Mouse (Mus musculus): ENCODE measurements around the gene Il17rd. TPM values are rescaled to one million over a fixed set of nuclear protein-coding genes. Genes with fewer than 3 reads are reported as not detected.

Il17rd gene
- polyA plus RNA-seq, 1 experiment from 2014 or later: 5.7 TPM

GRCm38 (mm10) chr14:27138891-27139290, 100.2 kb downstream of the Il17rd start:
- no peak overlapping the region for H3K9ac ChIP-seq (ENCODE audit: low read depth, low read length)
- no peaks in the 10 kb centered on the region for H3K9me3 ChIP-seq (ENCODE audit: control insufficient read depth, low read length)
- 87% methylated on average over 9 of the region's 9 CpGs for WGBS
- ATAC-seq (ENCODE audit: low FRiP score) (no peak), DNase-seq (ENCODE audit: low spot score) (no peak)
- no peaks in the 10 kb centered on the region for H3K27me3 ChIP-seq (ENCODE audit: control insufficient read depth, insufficient read depth, low read length)
- H3K4me2 ChIP-seq (replicated peaks; ENCODE audit: low read depth, low read length): no peak overlapping the region
- H3K4me1 ChIP-seq (replicated peaks; ENCODE audit: control insufficient read depth, insufficient read depth, low read length): no peaks in the 10 kb centered on the region
- H3K4me3 ChIP-seq (ENCODE audit: low read depth, low read length): no peak overlapping the region
- H3K27ac ChIP-seq (ENCODE audit: low read depth, low read length): no peak overlapping the region
- no peaks in the 10 kb centered on the region for H3K36me3 ChIP-seq (ENCODE audit: control insufficient read depth, insufficient read depth, low read length)

DNA sequence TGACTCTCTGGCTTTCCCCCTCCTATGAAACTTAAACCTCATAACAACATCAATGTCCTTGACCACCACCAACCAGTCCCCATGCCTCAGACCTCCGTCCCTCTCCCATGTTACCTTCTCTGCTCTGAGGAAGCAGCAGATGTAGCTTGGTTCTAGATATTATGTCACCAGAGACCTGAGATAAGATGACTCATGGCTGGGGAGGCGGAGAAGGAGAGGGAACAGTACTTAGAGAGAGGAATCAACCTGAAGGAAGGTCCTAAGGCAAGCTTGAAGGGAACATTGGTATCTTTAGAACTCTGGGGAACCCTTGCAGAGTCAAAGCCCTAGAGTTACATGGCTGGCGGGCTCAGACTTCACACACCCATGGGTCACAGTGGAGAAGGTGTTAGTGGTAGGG, 101.2 kb downstream of the Il17rd start:
- 87% methylated on average over 3 of the region's 3 CpGs for WGBS
- no peak overlapping the region for H3K4me3 ChIP-seq (ENCODE audit: low read depth, low read length)
- H3K4me1 ChIP-seq (replicated peaks; ENCODE audit: control insufficient read depth, insufficient read depth, low read length): no peaks in the 10 kb centered on the region
- no peaks in the 10 kb centered on the region for H3K27me3 ChIP-seq (ENCODE audit: control insufficient read depth, insufficient read depth, low read length)
- no peak for DNase-seq (ENCODE audit: low spot score)
- no peak overlapping the region for H3K27ac ChIP-seq (ENCODE audit: low read depth, low read length)
- no peaks in the 10 kb centered on the region for H3K9me3 ChIP-seq (ENCODE audit: control insufficient read depth, low read length)
- no peak overlapping the region for H3K9ac ChIP-seq (ENCODE audit: low read depth, low read length)
- no peaks in the 10 kb centered on the region for H3K36me3 ChIP-seq (ENCODE audit: control insufficient read depth, insufficient read depth, low read length)
- no peak overlapping the region for H3K4me2 ChIP-seq (replicated peaks; ENCODE audit: low read depth, low read length)
- ATAC-seq (ENCODE audit: low FRiP score): no peak

GRCm38 (mm10) chr14:27141486-27141885, 102.7 kb downstream of the Il17rd start:
- H3K27me3 ChIP-seq (ENCODE audit: control insufficient read depth, insufficient read depth, low read length): no peaks in the 10 kb centered on the region
- no peaks in the 10 kb centered on the region for H3K4me1 ChIP-seq (replicated peaks; ENCODE audit: control insufficient read depth, insufficient read depth, low read length)
- H3K9me3 ChIP-seq (ENCODE audit: control insufficient read depth, low read length): no peaks in the 10 kb centered on the region
- no peak overlapping the region for H3K9ac ChIP-seq (ENCODE audit: low read depth, low read length)
- no peak overlapping the region for H3K4me2 ChIP-seq (replicated peaks; ENCODE audit: low read depth, low read length)
- DNase-seq (ENCODE audit: low spot score): no peak
- H3K4me3 ChIP-seq (ENCODE audit: low read depth, low read length): no peak overlapping the region
- 22% methylated on average over 3 of the region's 3 CpGs for WGBS
- no peak for ATAC-seq (ENCODE audit: low FRiP score)
- H3K27ac ChIP-seq (ENCODE audit: low read depth, low read length): no peak overlapping the region
- H3K36me3 ChIP-seq (ENCODE audit: control insufficient read depth, insufficient read depth, low read length): no peaks in the 10 kb centered on the region

GRCm38 (mm10) chr14:27142680-27143079, 103.9 kb downstream of the Il17rd start:
- ATAC-seq (ENCODE audit: low FRiP score) (no peak), DNase-seq (ENCODE audit: low spot score) (no peak)
- no peak overlapping the region for H3K4me3 ChIP-seq (ENCODE audit: low read depth, low read length)
- H3K36me3 ChIP-seq (ENCODE audit: control insufficient read depth, insufficient read depth, low read length): no peaks in the 10 kb centered on the region
- H3K9me3 ChIP-seq (ENCODE audit: control insufficient read depth, low read length): no peaks in the 10 kb centered on the region
- H3K9ac ChIP-seq (ENCODE audit: low read depth, low read length): no peak overlapping the region
- WGBS: 94% methylated on average over 5 of the region's 5 CpGs
- no peak overlapping the region for H3K4me2 ChIP-seq (replicated peaks; ENCODE audit: low read depth, low read length)
- H3K27me3 ChIP-seq (ENCODE audit: control insufficient read depth, insufficient read depth, low read length): no peaks in the 10 kb centered on the region
- no peak overlapping the region for H3K27ac ChIP-seq (ENCODE audit: low read depth, low read length)
- no peaks in the 10 kb centered on the region for H3K4me1 ChIP-seq (replicated peaks; ENCODE audit: control insufficient read depth, insufficient read depth, low read length)

- Histone ChIP-seq H3K4me2 (replicated peaks; ENCODE audit: low read depth, low read length) (no peak overlapping the region), H3K4me3 (ENCODE audit: low read depth, low read length) (no peak overlapping the region), H3K4me1 (replicated peaks; ENCODE audit: control insufficient read depth, insufficient read depth, low read length) (no peaks in the 10 kb centered on the region), H3K9me3 (ENCODE audit: control insufficient read depth, low read length) (no peaks in the 10 kb centered on the region), H3K36me3 (ENCODE audit: control insufficient read depth, insufficient read depth, low read length) (no peaks in the 10 kb centered on the region), H3K27ac (ENCODE audit: low read depth, low read length) (no peak overlapping the region), H3K27me3 (ENCODE audit: control insufficient read depth, insufficient read depth, low read length) (no peaks in the 10 kb centered on the region), H3K9ac (ENCODE audit: low read depth, low read length) (no peak overlapping the region)
- ATAC-seq (ENCODE audit: low FRiP score) (no peak), DNase-seq (ENCODE audit: low spot score) (no peak)
- 64% methylated on average over 8 of the region's 8 CpGs for WGBS
Observed at GRCm38 (mm10) chr14:27145171-27146045, 106.7 kb downstream of the Il17rd start.

- no peak overlapping the region for H3K4me3 ChIP-seq (ENCODE audit: low read depth, low read length)
- ATAC-seq (ENCODE audit: low FRiP score) (no peak), DNase-seq (ENCODE audit: low spot score) (no peak)
- no peaks in the 10 kb centered on the region for H3K9me3 ChIP-seq (ENCODE audit: control insufficient read depth, low read length)
- no peak overlapping the region for H3K9ac ChIP-seq (ENCODE audit: low read depth, low read length)
- no peak overlapping the region for H3K4me2 ChIP-seq (replicated peaks; ENCODE audit: low read depth, low read length)
- 85% methylated on average over 7 of the region's 7 CpGs for WGBS
- no peak overlapping the region for H3K27ac ChIP-seq (ENCODE audit: low read depth, low read length)
- no peaks in the 10 kb centered on the region for H3K4me1 ChIP-seq (replicated peaks; ENCODE audit: control insufficient read depth, insufficient read depth, low read length)
- H3K27me3 ChIP-seq (ENCODE audit: control insufficient read depth, insufficient read depth, low read length): no peaks in the 10 kb centered on the region
- no peaks in the 10 kb centered on the region for H3K36me3 ChIP-seq (ENCODE audit: control insufficient read depth, insufficient read depth, low read length)
Observed at GRCm38 (mm10) chr14:27147726-27148125, 109.0 kb downstream of the Il17rd start.

DNA sequence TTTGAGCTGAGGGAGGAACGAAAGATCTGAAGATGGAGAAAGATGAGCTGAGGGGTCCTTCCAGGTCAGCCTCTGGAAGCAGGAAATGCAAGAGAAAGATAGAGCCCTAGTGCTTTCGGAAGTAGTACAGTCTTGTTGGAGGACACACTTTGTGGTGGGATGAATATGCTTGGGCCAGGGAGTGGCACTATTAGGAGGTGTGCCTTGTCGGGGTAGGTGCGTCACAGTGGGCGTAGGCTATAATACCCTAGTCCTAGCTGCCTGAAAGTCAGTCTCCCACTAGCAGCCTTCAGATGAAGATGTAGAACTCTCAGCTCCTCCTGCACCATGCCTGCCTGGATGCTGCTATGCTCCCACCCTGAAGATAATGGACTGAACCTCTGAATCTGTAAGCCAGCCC, 110.7 kb downstream of the Il17rd start:
- no peaks in the 10 kb centered on the region for H3K27me3 ChIP-seq (ENCODE audit: control insufficient read depth, insufficient read depth, low read length)
- no peak overlapping the region for H3K4me2 ChIP-seq (replicated peaks; ENCODE audit: low read depth, low read length)
- H3K4me3 ChIP-seq (ENCODE audit: low read depth, low read length): no peak overlapping the region
- no peak overlapping the region for H3K9ac ChIP-seq (ENCODE audit: low read depth, low read length)
- H3K4me1 ChIP-seq (replicated peaks; ENCODE audit: control insufficient read depth, insufficient read depth, low read length): no peaks in the 10 kb centered on the region
- 92% methylated on average over 5 of the region's 5 CpGs for WGBS
- H3K27ac ChIP-seq (ENCODE audit: low read depth, low read length): no peak overlapping the region
- no peaks in the 10 kb centered on the region for H3K36me3 ChIP-seq (ENCODE audit: control insufficient read depth, insufficient read depth, low read length)
- H3K9me3 ChIP-seq (ENCODE audit: control insufficient read depth, low read length): no peaks in the 10 kb centered on the region
- no peak for DNase-seq (ENCODE audit: low spot score)
- ATAC-seq (ENCODE audit: low FRiP score): no peak

- no peak overlapping the region for H3K4me3 ChIP-seq (ENCODE audit: low read depth, low read length)
- H3K27ac ChIP-seq (ENCODE audit: low read depth, low read length): no peak overlapping the region
- DNase-seq (ENCODE audit: low spot score): no peak
- no peaks in the 10 kb centered on the region for H3K27me3 ChIP-seq (ENCODE audit: control insufficient read depth, insufficient read depth, low read length)
- H3K9me3 ChIP-seq (ENCODE audit: control insufficient read depth, low read length): no peaks in the 10 kb centered on the region
- no peak overlapping the region for H3K4me2 ChIP-seq (replicated peaks; ENCODE audit: low read depth, low read length)
- no peak overlapping the region for H3K9ac ChIP-seq (ENCODE audit: low read depth, low read length)
- H3K36me3 ChIP-seq (ENCODE audit: control insufficient read depth, insufficient read depth, low read length): no peaks in the 10 kb centered on the region
- no peaks in the 10 kb centered on the region for H3K4me1 ChIP-seq (replicated peaks; ENCODE audit: control insufficient read depth, insufficient read depth, low read length)
- no peak for ATAC-seq (ENCODE audit: low FRiP score)
- 65% methylated on average over 6 of the region's 6 CpGs for WGBS
Observed at GRCm38 (mm10) chr14:27150011-27150640, 111.4 kb downstream of the Il17rd start.

GRCm38 (mm10) chr14:27151432-27151831, 112.7 kb downstream of the Il17rd start:
- ATAC-seq (ENCODE audit: low FRiP score): no peak
- no peak for DNase-seq (ENCODE audit: low spot score)
- H3K9ac ChIP-seq (ENCODE audit: low read depth, low read length): no peak overlapping the region
- no peak overlapping the region for H3K27ac ChIP-seq (ENCODE audit: low read depth, low read length)
- H3K4me2 ChIP-seq (replicated peaks; ENCODE audit: low read depth, low read length): no peak overlapping the region
- H3K36me3 ChIP-seq (ENCODE audit: control insufficient read depth, insufficient read depth, low read length): no peaks in the 10 kb centered on the region
- H3K4me1 ChIP-seq (replicated peaks; ENCODE audit: control insufficient read depth, insufficient read depth, low read length): no peaks in the 10 kb centered on the region
- no peak overlapping the region for H3K4me3 ChIP-seq (ENCODE audit: low read depth, low read length)
- no peaks in the 10 kb centered on the region for H3K27me3 ChIP-seq (ENCODE audit: control insufficient read depth, insufficient read depth, low read length)
- H3K9me3 ChIP-seq (ENCODE audit: control insufficient read depth, low read length): no peaks in the 10 kb centered on the region
- WGBS: 52% methylated on average over 8 of the region's 8 CpGs

Measured in hindbrain, embryonic 11.5 days (tissue).